Mouse (Mus musculus): ENCODE data around the gene Slc38a10. TPM values are rescaled to one million over a fixed set of nuclear protein-coding genes. Genes with fewer than 3 reads are reported as not detected.
A peak's percentile ranks its signal among the peaks of the same experiment; 100 is the strongest.

Slc38a10 gene
- 44.0 and 50.3 TPM in 2 replicates for polyA plus RNA-seq (2011; ENCODE audit: insufficient read depth, insufficient read length, low read depth, missing spikeins)

- H3K27me3 ChIP-seq (ENCODE audit: control insufficient read depth, insufficient read depth, low read length, poor library complexity, severe bottlenecking): no peaks in the 10 kb centered on the region
- H3K9me3 ChIP-seq (replicated peaks; ENCODE audit: control insufficient read depth, insufficient read depth, low read length, poor library complexity, severe bottlenecking): no peaks in the 10 kb centered on the region
- H3K9ac ChIP-seq (ENCODE audit: low read depth, poor library complexity, severe bottlenecking): peak within 1 kb of the TSS; percentile 55
- H3K27ac ChIP-seq (ENCODE audit: insufficient read depth, low read length): peak within 1 kb of the TSS; percentile 45; the same call in 1 of the 2 replicates
- TF ChIP-seq POLR2A (IDR thresholded peaks at IDR 0.05; ENCODE audit: insufficient read depth, low read length) (no peak), CTCF (IDR thresholded peaks at IDR 0.05; ENCODE audit: low read depth, low read length) (no peak), EP300 (IDR thresholded peaks at IDR 0.05; ENCODE audit: insufficient read depth, low read depth, low read length) (no peak)
- H3K4me3 ChIP-seq (ENCODE audit: low read depth, low read length): peak within 1 kb of the TSS; percentile 90
- no peaks in the 10 kb centered on the region for H3K36me3 ChIP-seq (ENCODE audit: control insufficient read depth, insufficient read depth, low read length, poor library complexity, severe bottlenecking)
- H3K4me1 ChIP-seq (ENCODE audit: control insufficient read depth, insufficient read depth, low read length): no peaks in the 10 kb centered on the region
These were observed at the start of gene Slc38a10 for GRCm38 (mm10) chr11:120151113-120151494. Gene Slc38a10, minus strand, starts transcription at chr11:120151346.

GRCm38 (mm10) chr11:120200621-120201020 lies 49.5 kb upstream of the Slc38a10 start:
- Histone ChIP-seq H3K27me3 (ENCODE audit: control insufficient read depth, insufficient read depth, low read length, poor library complexity, severe bottlenecking) (no peaks in the 10 kb centered on the region), H3K4me1 (ENCODE audit: control insufficient read depth, insufficient read depth, low read length) (no peaks in the 10 kb centered on the region), H3K27ac (ENCODE audit: insufficient read depth, low read length) (no peak overlapping the region), H3K9ac (ENCODE audit: low read depth, poor library complexity, severe bottlenecking) (no peak overlapping the region), H3K4me3 (ENCODE audit: low read depth, low read length) (no peak overlapping the region), H3K9me3 (replicated peaks; ENCODE audit: control insufficient read depth, insufficient read depth, low read length, poor library complexity, severe bottlenecking) (no peaks in the 10 kb centered on the region), H3K36me3 (ENCODE audit: control insufficient read depth, insufficient read depth, low read length, poor library complexity, severe bottlenecking) (no peaks in the 10 kb centered on the region)
- TF ChIP-seq POLR2A (IDR thresholded peaks at IDR 0.05; ENCODE audit: insufficient read depth, low read length) (no peak), EP300 (IDR thresholded peaks at IDR 0.05; ENCODE audit: insufficient read depth, low read depth, low read length) (no peak)

GRCm38 (mm10) chr11:120199766-120200165 lies 48.6 kb upstream of the Slc38a10 start:
- Histone ChIP-seq H3K27ac (ENCODE audit: insufficient read depth, low read length) (no peak overlapping the region), H3K4me1 (ENCODE audit: control insufficient read depth, insufficient read depth, low read length) (no peaks in the 10 kb centered on the region), H3K4me3 (ENCODE audit: low read depth, low read length) (no peak overlapping the region), H3K36me3 (ENCODE audit: control insufficient read depth, insufficient read depth, low read length, poor library complexity, severe bottlenecking) (no peaks in the 10 kb centered on the region), H3K9ac (ENCODE audit: low read depth, poor library complexity, severe bottlenecking) (no peak overlapping the region), H3K27me3 (ENCODE audit: control insufficient read depth, insufficient read depth, low read length, poor library complexity, severe bottlenecking) (no peaks in the 10 kb centered on the region), H3K9me3 (replicated peaks; ENCODE audit: control insufficient read depth, insufficient read depth, low read length, poor library complexity, severe bottlenecking) (no peaks in the 10 kb centered on the region)
- TF ChIP-seq POLR2A (IDR thresholded peaks at IDR 0.05; ENCODE audit: insufficient read depth, low read length): no peak
- TF ChIP-seq CTCF (IDR thresholded peaks at IDR 0.05; ENCODE audit: low read depth, low read length): no peak
- no peak for TF ChIP-seq EP300 (IDR thresholded peaks at IDR 0.05; ENCODE audit: insufficient read depth, low read depth, low read length)

GRCm38 (mm10) chr11:120198831-120199230 lies 47.7 kb upstream of the Slc38a10 start:
- Histone ChIP-seq H3K36me3 (ENCODE audit: control insufficient read depth, insufficient read depth, low read length, poor library complexity, severe bottlenecking) (no peaks in the 10 kb centered on the region), H3K4me1 (ENCODE audit: control insufficient read depth, insufficient read depth, low read length) (no peaks in the 10 kb centered on the region), H3K4me3 (ENCODE audit: low read depth, low read length) (no peak overlapping the region), H3K27ac (ENCODE audit: insufficient read depth, low read length) (no peak overlapping the region), H3K9ac (ENCODE audit: low read depth, poor library complexity, severe bottlenecking) (no peak overlapping the region), H3K9me3 (replicated peaks; ENCODE audit: control insufficient read depth, insufficient read depth, low read length, poor library complexity, severe bottlenecking) (no peaks in the 10 kb centered on the region), H3K27me3 (ENCODE audit: control insufficient read depth, insufficient read depth, low read length, poor library complexity, severe bottlenecking) (no peaks in the 10 kb centered on the region)
- TF ChIP-seq CTCF (IDR thresholded peaks at IDR 0.05; ENCODE audit: low read depth, low read length) (no peak), EP300 (IDR thresholded peaks at IDR 0.05; ENCODE audit: insufficient read depth, low read depth, low read length) (no peak), POLR2A (IDR thresholded peaks at IDR 0.05; ENCODE audit: insufficient read depth, low read length) (no peak)

- H3K27me3 ChIP-seq (ENCODE audit: control insufficient read depth, insufficient read depth, low read length, poor library complexity, severe bottlenecking): peaks cover 13% of the 10 kb centered on the region; the same call in 1 of the 2 replicates
- peak overlapping the region; percentile 59 for H3K4me3 ChIP-seq (ENCODE audit: low read depth, low read length)
- H3K27ac ChIP-seq (ENCODE audit: insufficient read depth, low read length): no peak overlapping the region
- no peaks in the 10 kb centered on the region for H3K4me1 ChIP-seq (ENCODE audit: control insufficient read depth, insufficient read depth, low read length)
- H3K36me3 ChIP-seq (ENCODE audit: control insufficient read depth, insufficient read depth, low read length, poor library complexity, severe bottlenecking): 0 out of 2 replicates have a peak, but pooled peaks cover 2% of the 10 kb centered on the region
- H3K9me3 ChIP-seq (replicated peaks; ENCODE audit: control insufficient read depth, insufficient read depth, low read length, poor library complexity, severe bottlenecking): no peaks in the 10 kb centered on the region
- TF ChIP-seq EP300 (IDR thresholded peaks at IDR 0.05; ENCODE audit: insufficient read depth, low read depth, low read length) (no peak), POLR2A (IDR thresholded peaks at IDR 0.05; ENCODE audit: insufficient read depth, low read length) (no peak), CTCF (IDR thresholded peaks at IDR 0.05; ENCODE audit: low read depth, low read length) (no peak)
- H3K9ac ChIP-seq (ENCODE audit: low read depth, poor library complexity, severe bottlenecking): peak overlapping the region; percentile 77
These were observed 39.6 kb upstream of the Slc38a10 start for GRCm38 (mm10) chr11:120190526-120191412.

All from ES-Bruce4 (cell line).